Mouse (Mus musculus) ES-E14 (cell line): ENCODE measurements around the gene Mpig6b. TPM values are rescaled to one million over a fixed set of nuclear protein-coding genes. Genes with fewer than 3 reads are reported as not detected.
A peak's percentile ranks its signal among the peaks of the same experiment; 100 is the strongest.

Experiments
- DNase-seq: peaks from one replicate; pipeline ENCODE4 v3.0.0-alpha.2; 2013; ENCODE audit warnings: low read depth, low spot score
- H3K27ac ChIP-seq: 2 replicates; pipeline ENCODE4 v1.5.1; 2012; ENCODE audit warnings: low read depth, mild to moderate bottlenecking, low read length, moderate library complexity, mixed read lengths; ENCODE audit not compliant: poor library complexity, insufficient read depth, severe bottlenecking
- H3K36me3 ChIP-seq: 2 replicates; pipeline ENCODE4 v1.6.1; 2012; ENCODE audit warnings: mild to moderate bottlenecking, low read length, moderate library complexity, mixed read lengths; ENCODE audit not compliant: control insufficient read depth, poor library complexity, insufficient read depth, severe bottlenecking
- H3K4me1 ChIP-seq, 2 experiments: fragments of 150-350 bp in 1 of 2; sonication (generic) in 1 of 2; 2 replicates each; pipeline ENCODE4 v1.6.1; 2012; ENCODE audit warnings: low read length in 2 of 2, mild to moderate bottlenecking in 1 of 2, mixed read lengths in 1 of 2; ENCODE audit not compliant: control insufficient read depth in 2 of 2, insufficient read depth in 2 of 2, poor library complexity in 1 of 2
- H3K4me3 ChIP-seq, 2 experiments: fragments of 150-350 bp in 1 of 2; sonication (generic) in 1 of 2; 2 replicates each; pipeline ENCODE4 v1.5.1; 2012; ENCODE audit warnings: low read length in 2 of 2, low read depth in 1 of 2, mild to moderate bottlenecking in 1 of 2, mixed read lengths in 1 of 2; ENCODE audit not compliant: insufficient read depth in 1 of 2, poor library complexity in 1 of 2, severe bottlenecking in 1 of 2
- H3K9ac ChIP-seq: 2 replicates; pipeline ENCODE4 v1.6.1; 2012; ENCODE audit warnings: low read depth, mild to moderate bottlenecking, low read length, mixed read lengths; ENCODE audit not compliant: poor library complexity, insufficient read depth, severe bottlenecking
- H3K9me3 ChIP-seq: fragments of 150-350 bp; sonication (generic); 2 replicates; pipeline ENCODE4 v1.6.1; 2012; ENCODE audit warnings: low read depth, mild to moderate bottlenecking, low read length; ENCODE audit not compliant: control insufficient read depth, insufficient read depth
- CHD2 ChIP-seq: IDR thresholded peaks from 2 replicates; pipeline ENCODE4 v1.6.1; 2014; ENCODE audit warnings: mild to moderate bottlenecking, low read depth, low read length, inconsistent platforms
- HCFC1 ChIP-seq: IDR thresholded peaks from 2 replicates; pipeline ENCODE4 v1.6.1; 2012; ENCODE audit warnings: low read length, inconsistent platforms, borderline replicate concordance; ENCODE audit not compliant: insufficient read depth
- MAFK ChIP-seq: IDR thresholded peaks from 2 replicates; pipeline ENCODE4 v1.6.1; 2014; ENCODE audit warnings: mild to moderate bottlenecking, low read depth, low read length, inconsistent platforms; ENCODE audit not compliant: insufficient read depth
- ZC3H11A ChIP-seq: IDR thresholded peaks from 2 replicates; pipeline ENCODE4 v1.6.1; 2012; ENCODE audit warnings: low read depth, mild to moderate bottlenecking, inconsistent platforms, low read length, borderline replicate concordance
- ZNF384 ChIP-seq: IDR thresholded peaks from 2 replicates; pipeline ENCODE4 v1.6.1; 2012; ENCODE audit warnings: low read depth, low read length, inconsistent platforms
- in situ Hi-C, 2 experiments: fragments of 600-800 bp; cut with MboI; formaldehyde crosslinking; loops; one replicate each; pipeline ENCODE4 v1.15.1; 2025; ENCODE audit warnings: low sequenced_read_pairs in 2 of 2, inconsistent platforms in 1 of 2; ENCODE audit not compliant: unreplicated experiment in 2 of 2
- total RNA-seq: library from RNA; depleted of rRNA; stranded (reverse); fragments of 300-350 nt; gene quantifications from 2 replicates; pipeline ENCODE4 v1.2.3, GENCODE M21; 2012

The Mpig6b gene
- total RNA-seq, 1 experiment = not detected

- no peak overlapping the region for H3K27ac ChIP-seq
These were observed 40.5 kb upstream of the Mpig6b start for GRCm38 (mm10) chr17:35106522-35106921.

DNA sequence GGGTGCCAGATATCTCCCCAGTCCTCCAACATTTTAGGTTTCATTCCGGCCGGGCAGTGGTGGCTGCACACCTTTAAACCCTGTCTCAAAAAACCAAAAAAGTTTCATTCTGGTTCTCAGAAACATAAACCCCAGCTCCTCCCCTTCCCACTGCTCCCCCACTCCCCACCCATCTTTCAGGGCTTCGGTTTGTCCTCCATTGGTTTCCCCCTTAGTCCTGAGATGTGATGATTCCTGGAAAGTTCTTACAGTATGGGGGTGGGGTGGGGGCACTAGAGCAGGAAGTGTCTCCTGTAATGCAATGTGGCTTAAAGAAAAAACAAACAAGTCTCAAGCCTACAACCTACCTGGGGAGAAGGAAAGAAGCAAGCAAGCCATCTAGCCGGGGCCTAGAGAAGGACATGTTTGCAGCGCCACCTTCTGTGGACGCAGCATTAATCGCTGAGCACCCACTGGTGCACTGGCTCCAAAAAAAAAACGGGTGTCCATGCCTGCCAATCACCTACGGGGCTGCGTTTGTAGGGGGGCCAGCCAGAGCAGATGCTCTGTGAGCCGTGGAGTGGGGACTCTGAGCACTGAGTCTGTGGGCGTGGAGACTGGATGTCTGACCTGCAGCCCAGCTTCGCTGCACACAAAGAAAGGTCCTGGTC is 39.9 kb upstream of the Mpig6b start:
- H3K4me1 ChIP-seq = peaks cover 0 to 3% of the 10 kb centered on the region in 2 experiments; a peak in 1 of 4 replicates
- no peak overlapping the region for H3K27ac ChIP-seq
- H3K4me3 ChIP-seq = no peak overlapping the region; a peak in 1 of 4 replicates
- H3K36me3 ChIP-seq = peaks cover 12% of the 10 kb centered on the region; the same call in 1 of the 2 replicates
- H3K9ac ChIP-seq = no peak overlapping the region
- TF ChIP-seq ZNF384 (peak; percentile 62), ZC3H11A (no peak; the same call in 1 of the 2 replicates)
- no peaks in the 10 kb centered on the region for H3K9me3 ChIP-seq
- in situ Hi-C loops = loop anchor here in 1 of 2 experiments (25.0 kb wide), 1 partner anchor 94 kb away; the partner anchor contains the start of genes Vars and Vwa7
- DNase-seq = no peak

More at GRCm38 (mm10) chr17:35106522-35106921, 40.5 kb upstream of the Mpig6b start:
- no peak overlapping the region for H3K9ac ChIP-seq
- no peaks in the 10 kb centered on the region for H3K9me3 ChIP-seq
- peaks cover 0 to 3% of the 10 kb centered on the region in 2 experiments; a peak in 1 of 4 replicates for H3K4me1 ChIP-seq
- in situ Hi-C loops = loop anchor here in 1 of 2 experiments (25.0 kb wide), 1 partner anchor 94 kb away; the partner anchor contains the start of genes Vars and Vwa7
- no peak overlapping the region for H3K4me3 ChIP-seq
- H3K36me3 ChIP-seq = peaks cover 7% of the 10 kb centered on the region; the same call in 1 of the 2 replicates
- DNase-seq = no peak
- no peak for TF ChIP-seq ZNF384

DNA sequence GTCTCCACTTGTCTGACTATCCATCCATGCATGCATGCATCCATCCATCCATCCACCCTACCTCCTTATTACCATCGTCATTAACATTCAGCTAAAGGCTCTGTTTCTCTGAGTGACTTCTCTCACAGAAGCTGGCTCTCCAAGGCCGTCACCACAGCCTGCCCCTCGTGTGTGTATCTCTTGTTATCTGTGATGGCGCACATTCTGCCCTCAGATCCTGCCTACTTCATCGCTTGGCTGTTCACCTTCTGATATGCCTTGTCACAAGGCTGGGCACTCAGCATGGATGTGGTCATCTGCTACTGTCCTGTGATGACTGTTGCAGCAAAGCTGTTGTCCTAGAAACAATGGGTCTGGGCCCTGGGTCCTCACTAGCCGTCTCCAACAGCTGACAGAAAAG is 38.8 kb upstream of the Mpig6b start:
- Histone ChIP-seq H3K9me3 (no peaks in the 10 kb centered on the region), H3K27ac (no peak overlapping the region), H3K9ac (no peak overlapping the region), H3K4me3 (no peak overlapping the region), H3K4me1 (peaks cover 0 to 7% of the 10 kb centered on the region in 2 experiments; a peak in 1 of 4 replicates), H3K36me3 (peaks cover 14% of the 10 kb centered on the region; the same call in 1 of the 2 replicates)
- in situ Hi-C loops = loop anchor here in 1 of 2 experiments (25.0 kb wide), 1 partner anchor 92 kb away; the partner anchor contains the start of genes Vars and Vwa7
- DNase-seq = no peak
- TF ChIP-seq CHD2 (no peak), HCFC1 (no peak)

DNA sequence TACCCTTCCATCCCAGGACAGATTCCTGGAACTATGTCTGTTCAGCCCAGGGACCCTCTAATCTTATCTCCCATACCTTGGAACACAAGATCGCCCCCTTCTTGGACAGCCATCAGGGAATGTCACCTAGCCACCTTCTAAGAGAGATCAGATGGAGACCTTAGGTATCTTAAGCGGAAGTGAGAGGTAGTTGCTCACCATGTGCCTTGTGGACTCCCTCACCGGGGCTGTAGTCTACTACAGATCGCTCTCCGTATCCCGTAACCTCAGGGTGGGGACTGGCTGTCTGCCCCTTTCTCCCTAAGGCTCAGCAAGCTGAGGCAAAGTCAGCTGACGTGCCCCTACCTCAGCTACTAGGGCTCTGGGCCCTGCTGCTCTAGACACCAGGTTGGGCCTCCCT is 38.1 kb upstream of the Mpig6b start:
- H3K4me1 ChIP-seq = peaks cover 0 to 9% of the 10 kb centered on the region in 2 experiments; a peak in 1 of 4 replicates
- no peak overlapping the region for H3K4me3 ChIP-seq
- DNase-seq = no peak
- peaks cover 14% of the 10 kb centered on the region; the same call in 1 of the 2 replicates for H3K36me3 ChIP-seq
- in situ Hi-C loops = loop anchor here in 1 of 2 experiments (25.0 kb wide), 1 partner anchor 92 kb away; the partner anchor contains the start of genes Vars and Vwa7
- H3K27ac ChIP-seq = no peak overlapping the region
- TF ChIP-seq CHD2 (no peak), ZNF384 (no peak), HCFC1 (no peak), ZC3H11A (no peak), MAFK (no peak)
- H3K9me3 ChIP-seq = no peaks in the 10 kb centered on the region
- no peak overlapping the region for H3K9ac ChIP-seq

- TF ChIP-seq ZC3H11A (no peak), HCFC1 (no peak), ZNF384 (no peak), MAFK (no peak), CHD2 (no peak)
- Histone ChIP-seq H3K4me1 (peaks cover 0 to 9% of the 10 kb centered on the region in 2 experiments; a peak in 1 of 4 replicates), H3K27ac (no peak overlapping the region), H3K4me3 (no peak overlapping the region), H3K9me3 (no peaks in the 10 kb centered on the region), H3K9ac (no peak overlapping the region), H3K36me3 (peaks cover 18% of the 10 kb centered on the region; the same call in 1 of the 2 replicates)
- in situ Hi-C loops = loop anchor here in 1 of 2 experiments (25.0 kb wide), 1 partner anchor 91 kb away; the partner anchor contains the start of genes Vars and Vwa7
- no peak for DNase-seq
These were observed 37.3 kb upstream of the Mpig6b start for GRCm38 (mm10) chr17:35103221-35103690.
